Mouse (Mus musculus): Measurements from ENCODE around the gene Pxn. TPM values are rescaled to one million over a fixed set of nuclear protein-coding genes. Genes with fewer than 3 reads are reported as not detected.

Pxn gene
- total and polyA plus RNA-seq, 2 experiments from 2014 or later = 18.0 to 41.0 TPM

DNA sequence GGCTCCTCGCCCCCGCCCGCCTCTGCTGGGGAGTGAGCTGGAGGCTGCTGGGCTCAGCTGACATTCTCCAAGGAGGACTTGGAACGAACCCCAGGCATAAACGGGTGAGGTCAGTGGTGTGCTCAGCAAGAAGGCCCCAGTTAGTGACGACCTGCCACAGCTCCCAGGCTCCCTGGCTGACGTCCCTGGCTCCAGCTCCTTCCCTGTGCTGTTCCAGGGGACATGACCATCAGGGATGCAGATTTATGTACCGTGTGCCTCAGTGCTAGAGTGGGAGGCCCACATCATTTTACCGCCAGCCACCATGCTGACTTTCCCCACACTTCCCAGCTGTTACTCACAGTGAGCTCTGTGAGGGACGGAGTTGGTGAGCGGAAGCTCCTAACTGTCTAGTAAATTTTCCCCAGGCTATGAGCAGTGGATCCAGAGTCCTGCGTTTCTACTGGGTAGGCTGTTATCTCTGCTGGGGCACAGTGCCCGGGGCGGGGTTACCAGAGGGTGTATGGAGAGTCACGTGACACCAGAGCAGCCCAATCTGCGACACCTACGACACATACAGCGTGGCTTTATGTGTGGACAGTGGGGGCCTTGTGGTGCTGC lies 25.3 kb downstream of the Pxn start:
- Histone ChIP-seq H3K9me3 (ENCODE audit: low read length) (no peaks in the 10 kb centered on the region), H3K9ac (replicated peaks; ENCODE audit: low read length) (no peak overlapping the region), H3K27ac (peak overlapping the region; percentile 66), H3K36me3 (ENCODE audit: insufficient read depth, low read length) (no peaks in the 10 kb centered on the region), H3K4me2 (ENCODE audit: low read depth, low read length) (0 out of 2 replicates have a peak overlapping the region, but pooled peaks have one; percentile 18), H3K4me3 (ENCODE audit: low read length) (no peak overlapping the region), H3K27me3 (ENCODE audit: insufficient read depth, low read length) (no peaks in the 10 kb centered on the region), H3K4me1 (ENCODE audit: insufficient read depth, low read length) (peaks cover 38% of the 10 kb centered on the region)
- no peak for TF ChIP-seq CTCF (IDR thresholded peaks at IDR 0.05; ENCODE audit: low read depth)
- 35% methylated on average over 18 of the region's 18 CpGs for WGBS
- ATAC-seq (peak; percentile 78), DNase-seq (ENCODE audit: low spot score) (peak; percentile 79)

DNA sequence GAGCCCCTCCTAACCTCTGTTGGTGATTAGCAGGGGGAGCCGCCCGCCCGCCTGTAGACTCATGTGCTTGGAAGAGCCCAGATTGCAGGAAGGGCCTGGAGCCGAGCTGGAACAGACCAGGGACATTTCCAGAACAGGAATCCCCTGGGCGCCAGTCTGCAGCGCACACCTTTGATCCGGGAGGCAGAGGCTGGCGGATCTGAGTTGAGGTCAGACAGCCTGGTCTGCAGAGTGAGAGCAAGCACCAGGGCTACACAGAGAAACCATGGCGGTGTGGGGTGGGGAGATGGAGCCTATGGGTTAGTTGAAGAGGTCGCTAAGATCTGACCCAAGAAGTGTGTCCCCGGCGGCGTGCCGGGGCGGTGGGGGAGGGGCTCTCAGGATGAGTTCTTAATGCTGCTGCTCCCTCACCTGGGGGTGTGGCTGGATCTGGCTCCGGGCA lies 27.8 kb downstream of the Pxn start:
- Histone ChIP-seq H3K9ac (replicated peaks; ENCODE audit: low read length) (no peak overlapping the region), H3K36me3 (ENCODE audit: insufficient read depth, low read length) (no peaks in the 10 kb centered on the region), H3K4me3 (ENCODE audit: low read length) (no peak overlapping the region), H3K4me2 (ENCODE audit: low read depth, low read length) (no peak overlapping the region), H3K4me1 (ENCODE audit: insufficient read depth, low read length) (peaks cover 36% of the 10 kb centered on the region), H3K27me3 (ENCODE audit: insufficient read depth, low read length) (no peaks in the 10 kb centered on the region), H3K27ac (no peak overlapping the region), H3K9me3 (ENCODE audit: low read length) (no peaks in the 10 kb centered on the region)
- TF ChIP-seq CTCF (IDR thresholded peaks at IDR 0.05; ENCODE audit: low read depth) = no peak
- DNase-seq (ENCODE audit: low spot score) = no peak
- no peak for ATAC-seq
- WGBS = 32% methylated on average over 16 of the region's 16 CpGs

GRCm38 (mm10) chr5:115534856-115535255 lies 28.4 kb downstream of the Pxn start:
- no peak for TF ChIP-seq CTCF (IDR thresholded peaks at IDR 0.05; ENCODE audit: low read depth)
- no peak for ATAC-seq

GRCm38 (mm10) chr5:115535635-115536034 lies 29.2 kb downstream of the Pxn start:
- no peak overlapping the region for H3K4me3 ChIP-seq (ENCODE audit: low read length)
- no peak overlapping the region for H3K27ac ChIP-seq
- H3K4me1 ChIP-seq (ENCODE audit: insufficient read depth, low read length) = peaks cover 24% of the 10 kb centered on the region
- TF ChIP-seq CTCF (IDR thresholded peaks at IDR 0.05; ENCODE audit: low read depth) = no peak
- no peaks in the 10 kb centered on the region for H3K36me3 ChIP-seq (ENCODE audit: insufficient read depth, low read length)
- DNase-seq (ENCODE audit: low spot score) (no peak), ATAC-seq (no peak)
- no peak overlapping the region for H3K4me2 ChIP-seq (ENCODE audit: low read depth, low read length)
- 49% methylated on average over 7 of the region's 7 CpGs for WGBS
- H3K27me3 ChIP-seq (ENCODE audit: insufficient read depth, low read length) = no peaks in the 10 kb centered on the region
- H3K9ac ChIP-seq (replicated peaks; ENCODE audit: low read length) = no peak overlapping the region
- no peaks in the 10 kb centered on the region for H3K9me3 ChIP-seq (ENCODE audit: low read length)

More at GRCm38 (mm10) chr5:115534856-115535255, 28.4 kb downstream of the Pxn start:
- Histone ChIP-seq H3K27me3 (ENCODE audit: insufficient read depth, low read length) (no peaks in the 10 kb centered on the region), H3K4me2 (ENCODE audit: low read depth, low read length) (no peak overlapping the region), H3K9ac (replicated peaks; ENCODE audit: low read length) (no peak overlapping the region), H3K9me3 (ENCODE audit: low read length) (no peaks in the 10 kb centered on the region), H3K4me3 (ENCODE audit: low read length) (no peak overlapping the region), H3K36me3 (ENCODE audit: insufficient read depth, low read length) (no peaks in the 10 kb centered on the region), H3K4me1 (ENCODE audit: insufficient read depth, low read length) (peaks cover 32% of the 10 kb centered on the region), H3K27ac (no peak overlapping the region; the same call in 1 of the 2 replicates)
- WGBS = 65% methylated on average over 8 of the region's 8 CpGs
- DNase-seq (ENCODE audit: low spot score) = no peak

- Histone ChIP-seq H3K9ac (replicated peaks; ENCODE audit: low read length) (no peak overlapping the region), H3K27ac (peak overlapping the region; percentile 41; the same call in 1 of the 2 replicates), H3K4me1 (ENCODE audit: insufficient read depth, low read length) (peaks cover 5% of the 10 kb centered on the region), H3K27me3 (ENCODE audit: insufficient read depth, low read length) (no peaks in the 10 kb centered on the region), H3K4me3 (ENCODE audit: low read length) (no peak overlapping the region), H3K36me3 (ENCODE audit: insufficient read depth, low read length) (no peaks in the 10 kb centered on the region), H3K4me2 (ENCODE audit: low read depth, low read length) (peak overlapping the region; percentile 21; the same call in 1 of the 2 replicates), H3K9me3 (ENCODE audit: low read length) (no peaks in the 10 kb centered on the region)
- 52% methylated on average over 13 of the region's 13 CpGs for WGBS
- TF ChIP-seq CTCF (IDR thresholded peaks at IDR 0.05; ENCODE audit: low read depth) = no peak
- ATAC-seq (no peak), DNase-seq (ENCODE audit: low spot score) (no peak)
Measured at GRCm38 (mm10) chr5:115538017-115538692, 31.7 kb downstream of the Pxn start.

- DNase-seq (ENCODE audit: low spot score) (peak; percentile 95), ATAC-seq (peak; percentile 92)
- Histone ChIP-seq H3K4me1 (ENCODE audit: insufficient read depth, low read length) (peaks cover 10% of the 10 kb centered on the region), H3K4me3 (ENCODE audit: low read length) (no peak overlapping the region), H3K9me3 (ENCODE audit: low read length) (no peaks in the 10 kb centered on the region), H3K9ac (replicated peaks; ENCODE audit: low read length) (no peak overlapping the region), H3K27me3 (ENCODE audit: insufficient read depth, low read length) (no peaks in the 10 kb centered on the region), H3K27ac (peak overlapping the region; percentile 41; the same call in 1 of the 2 replicates), H3K4me2 (ENCODE audit: low read depth, low read length) (0 out of 2 replicates have a peak overlapping the region, but pooled peaks have one; percentile 21), H3K36me3 (ENCODE audit: insufficient read depth, low read length) (no peaks in the 10 kb centered on the region)
- TF ChIP-seq CTCF (IDR thresholded peaks at IDR 0.05; ENCODE audit: low read depth) = peak; percentile 92
- WGBS = under 1% methylated on average over 12 of the region's 12 CpGs
Measured at GRCm38 (mm10) chr5:115538693-115539043, 32.2 kb downstream of the Pxn start.

All from hindbrain, postnatal 0 days (tissue).